Mouse (Mus musculus): ENCODE results near the gene Sh3rf3. TPM values are rescaled to one million over a fixed set of nuclear protein-coding genes. Genes with fewer than 3 reads are reported as not detected.
A peak's percentile ranks its signal among the peaks of the same experiment; 100 is the strongest.
"Not testable (repeated sequence)": the region's sequence is repeated elsewhere in the genome, so short reads cannot be mapped to it uniquely, and the experiment has no call there.

The Sh3rf3 gene
- total RNA-seq, 2 experiments from 2014 or later, result not detected

DNA sequence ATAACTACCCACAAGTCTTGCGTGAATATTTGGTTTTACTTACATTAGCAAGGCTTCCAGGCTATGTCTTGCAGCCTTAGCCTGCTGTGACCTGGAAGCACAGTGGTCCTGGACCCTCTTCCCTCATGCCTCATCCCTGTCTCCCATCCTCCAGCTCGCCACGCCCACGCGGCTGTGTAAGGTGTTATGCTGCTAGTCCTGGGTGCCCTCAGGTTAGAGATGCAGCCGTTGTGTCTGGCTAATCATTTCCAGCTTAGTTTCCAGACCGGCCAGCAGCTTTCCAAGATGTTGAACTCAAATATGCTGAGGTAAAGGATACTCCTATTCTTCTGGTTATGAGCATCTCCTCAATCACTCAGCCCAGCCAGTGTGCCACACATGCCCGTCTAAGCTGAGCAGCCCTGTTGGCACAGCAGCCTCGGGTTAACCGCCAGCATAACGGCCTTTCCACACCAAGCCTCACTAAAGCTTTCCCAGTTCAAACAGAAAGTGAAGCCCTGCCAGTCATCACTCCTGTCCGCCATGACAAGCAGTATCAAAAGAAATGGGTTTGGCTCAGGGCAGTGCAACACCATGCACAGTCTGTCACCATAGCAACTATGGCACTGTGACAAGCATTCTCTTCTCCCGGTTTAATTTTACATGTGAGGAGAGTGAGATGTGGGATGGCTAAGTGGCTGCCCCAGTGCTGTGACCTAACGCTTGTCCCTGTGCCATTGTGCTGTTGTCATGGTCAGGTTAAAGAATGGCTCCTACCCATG is 276.9 kb downstream of the Sh3rf3 start:
- ATAC-seq (replicated peaks; ENCODE audit: low FRiP score, poor library complexity, severe bottlenecking), result no peak

- ATAC-seq (replicated peaks; ENCODE audit: low FRiP score, poor library complexity, severe bottlenecking), result no peak
These were observed 277.4 kb downstream of the Sh3rf3 start for GRCm38 (mm10) chr10:59090622-59090971.

- no peak for ATAC-seq (replicated peaks; ENCODE audit: low FRiP score, poor library complexity, severe bottlenecking)
These were observed 278.4 kb downstream of the Sh3rf3 start for GRCm38 (mm10) chr10:59091556-59091955.

DNA sequence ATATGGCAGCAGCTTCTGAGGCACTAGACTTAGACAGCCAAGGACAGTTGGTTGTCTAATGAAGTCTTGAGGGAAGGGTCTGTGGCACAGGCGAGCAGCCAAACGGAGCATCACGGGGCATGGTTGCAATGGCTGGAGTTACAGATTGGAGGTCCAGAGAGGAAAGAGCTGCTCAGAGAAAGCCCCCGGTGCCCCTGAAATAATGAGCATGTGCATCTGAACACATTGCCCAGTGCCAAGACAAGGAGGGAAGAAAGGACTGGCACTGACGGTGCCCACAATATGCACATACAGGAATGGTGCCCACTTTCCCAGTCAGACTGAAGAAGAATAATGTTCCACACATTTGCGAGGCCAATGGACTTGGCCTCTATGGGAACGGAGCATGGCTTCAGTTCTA is 278.8 kb downstream of the Sh3rf3 start:
- ATAC-seq (replicated peaks; ENCODE audit: low FRiP score, poor library complexity, severe bottlenecking), result no peak

DNA sequence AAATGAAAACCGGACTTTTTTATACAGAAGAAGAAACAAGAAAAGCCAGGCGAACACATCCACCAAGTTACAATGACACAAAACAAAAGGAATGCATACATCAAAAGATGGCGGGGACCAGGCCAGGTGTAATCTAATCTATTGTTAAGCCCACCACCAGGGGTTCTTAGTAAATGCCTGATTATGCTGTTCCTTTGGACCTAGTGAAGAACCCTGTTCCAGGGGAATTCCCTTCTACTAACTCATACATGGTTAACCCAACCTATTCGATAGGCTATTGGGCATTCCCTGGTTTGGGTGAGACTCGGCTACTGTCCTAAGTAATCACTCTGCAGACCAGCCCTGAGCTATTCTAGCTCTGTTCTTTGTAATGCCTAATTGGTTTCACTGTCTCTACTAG is 289.9 kb downstream of the Sh3rf3 start:
- ATAC-seq (replicated peaks; ENCODE audit: low FRiP score, poor library complexity, severe bottlenecking), result not testable (repeated sequence)

- ATAC-seq (replicated peaks; ENCODE audit: low FRiP score, poor library complexity, severe bottlenecking), result no peak
These were observed 291.5 kb downstream of the Sh3rf3 start for GRCm38 (mm10) chr10:59104683-59105082.

- ATAC-seq (replicated peaks; ENCODE audit: low FRiP score, poor library complexity, severe bottlenecking), result no peak
These were observed 292.7 kb downstream of the Sh3rf3 start for GRCm38 (mm10) chr10:59105885-59106284.

- ATAC-seq (replicated peaks; ENCODE audit: low FRiP score, poor library complexity, severe bottlenecking), result no peak
These were observed 293.5 kb downstream of the Sh3rf3 start for GRCm38 (mm10) chr10:59106644-59107043.

- 0 out of 2 replicates have a peak, but pooled peaks have one; percentile 31 for ATAC-seq (replicated peaks; ENCODE audit: low FRiP score, poor library complexity, severe bottlenecking)
These were observed 295.9 kb downstream of the Sh3rf3 start for GRCm38 (mm10) chr10:59109015-59109414.

DNA sequence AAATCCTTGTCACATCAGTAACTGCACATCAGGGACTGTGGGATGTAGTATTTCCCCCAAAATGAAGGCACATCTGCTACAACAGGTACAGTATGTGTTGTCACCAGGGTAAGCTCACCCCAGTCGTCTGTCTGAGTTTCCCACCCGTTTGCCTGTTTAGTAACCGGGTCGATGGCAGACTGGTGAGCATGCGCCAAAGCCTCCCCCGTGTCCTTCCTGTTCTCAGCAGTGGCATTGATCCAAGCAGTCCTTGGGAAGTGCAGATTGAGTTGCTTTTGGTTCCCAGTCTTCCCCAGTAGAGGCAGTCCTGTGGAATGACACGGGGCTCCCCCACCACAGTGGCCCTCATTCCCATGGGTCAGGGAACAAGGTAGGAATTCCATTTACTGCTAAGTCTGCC is 297.2 kb downstream of the Sh3rf3 start:
- no peak for ATAC-seq (replicated peaks; ENCODE audit: low FRiP score, poor library complexity, severe bottlenecking)

DNA sequence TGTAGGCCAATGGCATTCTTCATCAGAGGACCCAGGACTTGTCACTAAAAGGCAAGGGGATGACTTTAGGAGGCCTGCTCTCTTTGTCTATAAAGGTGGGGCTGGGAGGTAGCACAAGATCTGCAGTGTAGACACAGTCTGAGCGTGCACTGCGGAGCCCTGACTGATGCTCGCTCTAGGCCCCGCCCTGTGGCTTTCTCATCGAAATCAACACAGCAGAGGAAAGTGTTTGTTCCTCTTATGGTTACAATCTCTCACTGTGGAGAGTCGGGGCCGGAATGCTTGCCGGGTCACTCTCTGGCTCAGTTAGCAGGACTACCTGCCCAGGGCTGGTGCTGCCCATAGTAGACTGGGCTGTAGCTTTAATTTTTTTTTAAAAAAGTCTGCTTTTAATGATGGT is 299.6 kb downstream of the Sh3rf3 start:
- ATAC-seq (replicated peaks; ENCODE audit: low FRiP score, poor library complexity, severe bottlenecking), result no peak

DNA sequence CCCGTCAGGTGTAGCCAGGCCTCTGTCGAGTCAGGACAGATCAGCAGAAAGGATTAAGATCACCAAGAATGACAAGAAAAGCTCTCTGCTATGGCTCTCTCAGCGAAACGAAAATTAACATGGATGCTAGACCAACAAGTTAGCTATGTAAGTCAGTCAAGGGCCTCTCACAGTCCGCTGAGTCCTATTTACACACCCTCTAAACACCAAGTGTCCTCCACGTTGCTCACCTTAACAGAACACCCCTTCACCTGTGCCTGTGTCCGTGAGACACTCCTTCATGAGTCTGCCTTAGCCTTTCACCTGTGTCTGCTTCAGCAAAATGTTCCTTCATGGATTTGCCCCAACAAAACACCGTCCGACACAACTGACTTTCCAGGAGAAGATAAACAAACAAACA is 300.2 kb downstream of the Sh3rf3 start:
- no peak for ATAC-seq (replicated peaks; ENCODE audit: low FRiP score, poor library complexity, severe bottlenecking)

- no peak for ATAC-seq (replicated peaks; ENCODE audit: low FRiP score, poor library complexity, severe bottlenecking)
These were observed 301.6 kb downstream of the Sh3rf3 start for GRCm38 (mm10) chr10:59114535-59115291.

DNA sequence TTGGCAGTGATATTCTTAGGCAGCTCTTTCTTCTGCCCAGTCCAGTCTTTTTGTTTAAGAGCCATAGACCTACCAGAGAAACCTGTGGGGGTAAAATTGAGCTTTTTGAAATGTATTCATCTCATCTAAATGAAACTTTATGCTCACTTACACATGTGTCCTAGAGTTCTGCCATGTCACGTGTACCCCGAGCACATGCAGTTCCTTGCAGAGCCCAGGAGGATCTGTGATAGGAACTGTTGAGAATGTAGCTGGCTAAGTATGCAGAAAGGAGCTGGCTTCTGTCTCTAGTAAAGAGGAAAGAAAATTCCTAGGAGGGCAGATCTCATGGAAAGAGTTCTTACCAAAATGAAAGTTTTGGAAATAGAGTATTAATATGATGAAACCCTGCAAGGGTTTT is 302.5 kb downstream of the Sh3rf3 start:
- no peak for ATAC-seq (replicated peaks; ENCODE audit: low FRiP score, poor library complexity, severe bottlenecking)

DNA sequence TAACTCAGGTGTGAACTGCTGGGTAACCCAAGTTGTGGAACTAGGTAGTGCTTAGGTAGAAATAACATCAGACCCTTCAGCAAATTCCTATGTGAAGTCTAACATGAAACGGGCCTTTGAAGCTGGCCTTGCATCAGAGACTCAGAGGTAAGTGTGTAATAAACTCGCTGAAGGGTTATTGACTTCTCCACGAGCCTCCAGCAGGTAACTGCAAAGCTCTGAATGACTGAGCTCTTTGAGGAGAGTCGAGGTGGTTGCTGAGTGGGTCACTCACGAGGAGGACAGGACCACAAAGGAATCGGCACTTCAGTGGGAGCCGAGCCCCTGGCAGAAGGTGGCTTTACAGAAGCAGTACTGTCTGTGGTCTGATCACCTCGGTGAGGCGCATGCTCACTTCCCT is 303.2 kb downstream of the Sh3rf3 start:
- no peak for ATAC-seq (replicated peaks; ENCODE audit: low FRiP score, poor library complexity, severe bottlenecking)

DNA sequence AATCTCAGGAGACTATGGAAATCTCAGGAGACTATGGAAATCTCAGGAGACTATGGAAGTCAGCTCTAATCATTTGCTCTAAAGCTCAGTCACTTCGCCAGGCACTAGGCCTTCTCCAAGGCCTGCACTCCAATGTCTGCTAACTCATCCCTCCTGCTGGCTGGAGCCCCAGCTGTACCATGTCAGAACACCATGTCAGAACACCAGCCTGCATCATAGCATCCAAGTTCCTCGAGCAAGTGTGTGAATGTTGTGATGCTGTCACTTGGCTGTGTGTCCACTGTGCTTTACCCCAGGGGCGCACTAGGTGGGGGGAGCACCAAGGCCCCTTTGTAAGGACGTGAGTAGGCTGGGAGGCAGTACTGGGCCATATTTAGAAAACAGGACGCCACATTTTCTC is 304.4 kb downstream of the Sh3rf3 start:
- no peak for ATAC-seq (replicated peaks; ENCODE audit: low FRiP score, poor library complexity, severe bottlenecking)

DNA sequence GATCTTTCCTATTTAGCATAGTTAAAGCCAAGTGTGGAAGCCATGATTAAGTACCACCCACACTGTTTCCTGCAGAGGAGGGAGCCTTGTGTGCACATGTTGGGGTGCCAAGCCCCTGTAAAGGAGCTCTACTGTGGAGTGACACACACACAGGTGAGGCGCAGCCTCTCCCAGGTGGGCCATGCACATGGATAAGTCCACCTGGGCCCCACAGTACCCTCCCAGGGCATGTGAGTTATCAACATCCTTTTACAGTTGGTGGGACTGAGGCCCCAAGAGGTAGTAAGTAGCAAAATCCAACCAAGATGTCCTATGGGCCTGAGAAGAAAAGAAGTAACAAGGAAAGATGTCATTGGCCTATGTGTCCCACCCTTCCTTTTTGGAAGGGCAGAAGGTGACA is 305.8 kb downstream of the Sh3rf3 start:
- no peak for ATAC-seq (replicated peaks; ENCODE audit: low FRiP score, poor library complexity, severe bottlenecking)

- ATAC-seq (replicated peaks; ENCODE audit: low FRiP score, poor library complexity, severe bottlenecking), result no peak
These were observed 306.7 kb downstream of the Sh3rf3 start for GRCm38 (mm10) chr10:59119811-59120210.

DNA sequence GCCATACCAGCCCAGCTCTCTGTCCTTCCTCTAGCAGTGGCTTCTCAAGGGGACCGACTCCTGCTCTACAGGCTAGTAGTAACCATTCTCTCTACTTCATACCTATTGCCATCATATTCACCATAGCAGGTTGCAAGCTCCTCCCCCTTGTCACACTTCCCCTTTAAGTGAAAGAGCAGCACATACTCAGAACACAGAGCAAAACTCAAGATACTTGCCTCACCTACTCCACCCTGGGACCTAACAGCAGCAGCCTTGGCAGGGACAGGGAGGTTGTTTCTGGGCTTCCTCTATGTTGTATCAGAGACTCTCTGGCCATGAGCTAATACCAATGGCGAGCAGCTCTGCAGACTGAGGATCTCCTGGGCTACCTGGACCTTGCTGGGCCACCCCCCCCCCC is 312.3 kb downstream of the Sh3rf3 start:
- no peak for ATAC-seq (replicated peaks; ENCODE audit: low FRiP score, poor library complexity, severe bottlenecking)

- ATAC-seq (replicated peaks; ENCODE audit: low FRiP score, poor library complexity, severe bottlenecking), result no peak
These were observed 314.5 kb downstream of the Sh3rf3 start for GRCm38 (mm10) chr10:59127637-59128036.

GRCm38 (mm10) chr10:59131926-59132628 is 318.9 kb downstream of the Sh3rf3 start:
- no peak for ATAC-seq (replicated peaks; ENCODE audit: low FRiP score, poor library complexity, severe bottlenecking)

Data from erythroid progenitor cell, adult 5-6 weeks (primary cell).